28 mouse cellular contexts compared by ENCODE assay signal in the genomic region with DNA sequence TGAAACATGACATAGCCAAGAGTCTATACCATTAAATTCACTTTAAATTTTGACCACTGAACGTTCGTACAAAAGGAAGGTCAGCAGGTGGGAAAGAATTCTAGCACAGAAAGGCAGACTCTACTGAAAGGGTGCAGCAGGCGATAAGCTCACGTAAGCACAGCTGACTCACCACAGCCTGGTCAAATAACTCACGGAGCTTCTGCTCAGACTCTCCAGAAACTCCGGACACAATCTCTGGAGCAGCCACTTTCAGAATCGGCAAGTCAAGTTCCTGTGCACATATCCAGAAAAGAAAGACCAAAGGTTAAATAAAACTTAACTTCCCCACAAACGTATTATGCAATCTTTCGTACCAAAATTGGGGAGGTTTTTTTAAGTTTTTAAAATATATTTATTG. TPM values are rescaled to one million over a fixed set of nuclear protein-coding genes. Genes with fewer than 3 reads are reported as not detected.
A peak's percentile ranks its signal among the peaks of the same experiment; 100 is the strongest.
DNase-seq lines count a peak whose midpoint lies in the region; ATAC-seq and TF ChIP-seq lines count a peak whose summit lies in the region.
"Had no signal": no experiment of that assay in that cellular context is flagged by ENCODE, and none has a peak within 500 bp of the region (broad histone marks: within the 10 kb centered on the region; RNA-seq: fewer than 3 reads in every experiment).

No protein-coding gene starts in this region.

- H3K36me3 ChIP-seq in midbrain, embryonic 11.5 days (ENCODE audit: control insufficient read depth, insufficient read depth, low read length), result peaks cover 13% of the 10 kb centered on the region; the same call in 1 of the 2 replicates
- H3K36me3 ChIP-seq in midbrain, embryonic 15.5 days (replicated peaks), result peaks cover 57% of the 10 kb centered on the region
- H3K36me3 ChIP-seq in forebrain, embryonic 13.5 days (ENCODE audit: poor library complexity, severe bottlenecking), result peaks cover 85% of the 10 kb centered on the region

- DNase-seq in adrenal gland, adult 2 months, result peak; percentile 48
- DNase-seq in adrenal gland, postnatal 4 days (ENCODE audit: low spot score in 2 of 2), result no peak
- DNase-seq in midbrain, embryonic 11.5 days (ENCODE audit: low spot score, missing footprints), result peak; percentile 56
- no peak for DNase-seq in spleen, postnatal 10 days (ENCODE audit: low spot score in 2 of 2)
- DNase-seq: B cell, adult 2 months; cerebellum, adult 11 months; cerebellum, adult 2 months; cerebellum, adult 9-11 months; cerebellum, postnatal 25 days; gastrocnemius, postnatal 25 days; heart, adult 18-20 months; heart, postnatal 10 days; heart, postnatal 36 days had no signal

- H3K4me2 ChIP-seq in midbrain, embryonic 11.5 days, result no peak overlapping the region
- no peak overlapping the region for H3K4me2 ChIP-seq in midbrain, embryonic 15.5 days
- no peak overlapping the region for H3K4me2 ChIP-seq in forebrain, embryonic 13.5 days
- H3K4me2 ChIP-seq: embryonic facial prominence, embryonic 12.5 days; embryonic facial prominence, embryonic 15.5 days; forebrain, embryonic 15.5 days; heart, embryonic 12.5 days; heart, embryonic 15.5 days; hindbrain, embryonic 13.5 days; intestine, embryonic 15.5 days had no signal

- H3K9me3 ChIP-seq in midbrain, embryonic 11.5 days (ENCODE audit: control insufficient read depth, low read length), result no peaks in the 10 kb centered on the region
- no peaks in the 10 kb centered on the region for H3K9me3 ChIP-seq in midbrain, embryonic 15.5 days
- H3K9me3 ChIP-seq in forebrain, embryonic 13.5 days (replicated peaks), result no peaks in the 10 kb centered on the region
- H3K9me3 ChIP-seq: embryonic facial prominence, embryonic 12.5 days; embryonic facial prominence, embryonic 15.5 days; forebrain, embryonic 15.5 days; G1E; heart, embryonic 12.5 days; heart, embryonic 15.5 days; hindbrain, embryonic 10.5 days; hindbrain, embryonic 13.5 days; intestine, embryonic 15.5 days had no signal

- no peak for TF ChIP-seq CTCF in bone marrow macrophage, adult 2 months (IDR thresholded peaks at IDR 0.05; ENCODE audit: low read depth, low read length)

- no peak overlapping the region for H3K4me3 ChIP-seq in midbrain, embryonic 11.5 days (ENCODE audit: low read depth, low read length)
- no peak overlapping the region for H3K4me3 ChIP-seq in midbrain, embryonic 15.5 days
- no peak overlapping the region for H3K4me3 ChIP-seq in bone marrow macrophage, adult 2 months (ENCODE audit: insufficient read depth, low read length)
- H3K4me3 ChIP-seq in forebrain, embryonic 13.5 days, result no peak overlapping the region
- H3K4me3 ChIP-seq: embryonic facial prominence, embryonic 12.5 days; embryonic facial prominence, embryonic 15.5 days; forebrain, embryonic 15.5 days; heart, embryonic 12.5 days; heart, embryonic 15.5 days; hindbrain, embryonic 10.5 days; hindbrain, embryonic 13.5 days; intestine, embryonic 15.5 days had no signal

- H3K27ac ChIP-seq in midbrain, embryonic 11.5 days (ENCODE audit: low read depth, low read length), result no peak overlapping the region
- H3K27ac ChIP-seq in midbrain, embryonic 15.5 days, result no peak overlapping the region
- H3K27ac ChIP-seq in bone marrow macrophage, adult 2 months (ENCODE audit: insufficient read depth, low read depth, low read length), result peak overlapping the region; percentile 14; the same call in 1 of the 2 replicates
- no peak overlapping the region for H3K27ac ChIP-seq in forebrain, embryonic 13.5 days
- H3K27ac ChIP-seq: embryonic facial prominence, embryonic 12.5 days; embryonic facial prominence, embryonic 15.5 days; forebrain, embryonic 15.5 days; heart, embryonic 15.5 days; hindbrain, embryonic 10.5 days; hindbrain, embryonic 13.5 days; intestine, embryonic 15.5 days had no signal

- H3K4me1 ChIP-seq in midbrain, embryonic 11.5 days (ENCODE audit: control insufficient read depth, insufficient read depth, low read length), result no peaks in the 10 kb centered on the region
- H3K4me1 ChIP-seq in midbrain, embryonic 15.5 days, result no peaks in the 10 kb centered on the region
- peaks cover 18% of the 10 kb centered on the region for H3K4me1 ChIP-seq in bone marrow macrophage, adult 2 months (ENCODE audit: control insufficient read depth, insufficient read depth, low read length)
- H3K4me1 ChIP-seq in forebrain, embryonic 13.5 days, result no peaks in the 10 kb centered on the region
- H3K4me1 ChIP-seq: embryonic facial prominence, embryonic 12.5 days; embryonic facial prominence, embryonic 15.5 days; forebrain, embryonic 15.5 days; heart, embryonic 12.5 days; heart, embryonic 15.5 days; hindbrain, embryonic 10.5 days; hindbrain, embryonic 13.5 days; intestine, embryonic 15.5 days had no signal

- ATAC-seq in midbrain, embryonic 11.5 days (ENCODE audit: low FRiP score), result no peak
- ATAC-seq in midbrain, embryonic 15.5 days (replicated peaks), result no peak
- no peak for ATAC-seq in forebrain, embryonic 13.5 days
- ATAC-seq: forebrain, embryonic 15.5 days; hindbrain, embryonic 16.5 days; intestine, embryonic 15.5 days; Patski had no signal

- no peak overlapping the region for H3K9ac ChIP-seq in midbrain, embryonic 11.5 days (ENCODE audit: low read length)
- H3K9ac ChIP-seq in midbrain, embryonic 15.5 days, result no peak overlapping the region
- no peak overlapping the region for H3K9ac ChIP-seq in forebrain, embryonic 13.5 days
- H3K9ac ChIP-seq: embryonic facial prominence, embryonic 12.5 days; embryonic facial prominence, embryonic 15.5 days; forebrain, embryonic 15.5 days; heart, embryonic 12.5 days; heart, embryonic 15.5 days; hindbrain, embryonic 13.5 days; intestine, embryonic 15.5 days had no signal

- no peaks in the 10 kb centered on the region for H3K27me3 ChIP-seq in midbrain, embryonic 11.5 days (ENCODE audit: control insufficient read depth, insufficient read depth, low read length)
- H3K27me3 ChIP-seq in midbrain, embryonic 15.5 days (replicated peaks), result no peaks in the 10 kb centered on the region
- H3K27me3 ChIP-seq in forebrain, embryonic 13.5 days, result no peaks in the 10 kb centered on the region
- H3K27me3 ChIP-seq: CH12.LX; embryonic facial prominence, embryonic 12.5 days; embryonic facial prominence, embryonic 15.5 days; forebrain, embryonic 15.5 days; heart, embryonic 12.5 days; heart, embryonic 15.5 days; hindbrain, embryonic 13.5 days; intestine, embryonic 15.5 days; Patski had no signal

- 95% methylated on average over 9 of the region's 9 CpGs for WGBS in midbrain, embryonic 11.5 days
- WGBS in midbrain, embryonic 15.5 days, result 95% methylated on average over 9 of the region's 9 CpGs
- 91% methylated on average over 9 of the region's 9 CpGs for WGBS in forebrain, embryonic 13.5 days

- TF ChIP-seq POLR2A in bone marrow macrophage, adult 2 months (IDR thresholded peaks at IDR 0.05; ENCODE audit: borderline replicate concordance, low read depth, low read length), result no peak

RNA-seq across cellular contexts. Expression of gene Nvl, which starts 17.2 kb away (rescaled TPM):
- total RNA-seq in adrenal gland, adult 2 months (2021), result 10 to 100 TPM; 15.3 to 16.6 TPM
- polyA plus RNA-seq in adrenal gland, adult 2 months (2012; rRNA removed), result 6.3 and 7.0 TPM in 2 replicates
- 10 to 100 TPM; 28.8 to 28.9 TPM for total RNA-seq in adrenal gland, postnatal 4 days (2021)
- polyA plus RNA-seq in midbrain, embryonic 11.5 days (2014; fragmentation: Nextera tagmentation; extraction: Ambion mirVana), result 35.1 and 36.9 TPM in 2 replicates
- polyA plus RNA-seq in midbrain, embryonic 15.5 days (2015; fragmentation: Nextera tagmentation; extraction: Ambion mirVana), result 43.7 and 47.1 TPM in 2 replicates
- polyA plus RNA-seq in bone marrow macrophage, adult 2 months (2012; ENCODE audit: insufficient read depth, insufficient read length, missing spikeins), result 25.9 and 27.7 TPM in 2 replicates
- polyA plus RNA-seq in forebrain, embryonic 13.5 days (2015; fragmentation: Nextera tagmentation; extraction: Ambion mirVana), result 41.7 and 44.1 TPM in 2 replicates

RNA-seq across cellular contexts. Expression of gene Cnih4, which starts 17.7 kb away (rescaled TPM):
- total RNA-seq in adrenal gland, adult 2 months (2021), result 10 to 100 TPM; 69.0 to 71.5 TPM
- polyA plus RNA-seq in adrenal gland, adult 2 months (2012; rRNA removed), result 6.0 and 9.2 TPM in 2 replicates
- total RNA-seq in adrenal gland, postnatal 4 days (2021), result 10 to 100 TPM; 39.6 to 42.8 TPM
- polyA plus RNA-seq in midbrain, embryonic 11.5 days (2014; fragmentation: Nextera tagmentation; extraction: Ambion mirVana), result 93.6 and 101 TPM in 2 replicates
- polyA plus RNA-seq in midbrain, embryonic 15.5 days (2015; fragmentation: Nextera tagmentation; extraction: Ambion mirVana), result 48.2 and 60.8 TPM in 2 replicates
- 68.5 and 82.2 TPM in 2 replicates for polyA plus RNA-seq in bone marrow macrophage, adult 2 months (2012; ENCODE audit: insufficient read depth, insufficient read length, missing spikeins)
- polyA plus RNA-seq in forebrain, embryonic 13.5 days (2015; fragmentation: Nextera tagmentation; extraction: Ambion mirVana), result 94.9 and 99.5 TPM in 2 replicates

Comparison
In these comparisons a context has a peak if more than half of its experiments do, and no peak if none do; other contexts are left out.
1. DNase-seq: peak in adrenal gland, adult 2 months (single experiment) and midbrain, embryonic 11.5 days (single experiment); none in adrenal gland, postnatal 4 days (0 of 2) and spleen, postnatal 10 days (0 of 2).